Mouse (Mus musculus): ENCODE measurements around the gene Rhbdf2.

- no peak for TF ChIP-seq GATA1 (IDR thresholded peaks at IDR 0.05; ENCODE audit: borderline replicate concordance, low read length)
- no peak for TF ChIP-seq FLI1 (IDR thresholded peaks at IDR 0.05; ENCODE audit: low read length)
Measured at GRCm38 (mm10) chr11:116556308-116556707, 70.5 kb downstream of the Rhbdf2 start.

All from megakaryocyte, embryonic 14.5 days (primary cell).